Mouse (Mus musculus): ENCODE measurements around the gene Ddost. TPM values are rescaled to one million over a fixed set of nuclear protein-coding genes. Genes with fewer than 3 reads are reported as not detected.
"Not testable (repeated sequence)": the region's sequence is repeated elsewhere in the genome, so short reads cannot be mapped to it uniquely, and the experiment has no call there.

Ddost gene
- total and polyA plus RNA-seq, 2 experiments from 2014 or later = 146 to 163 TPM

- H3K9me3 ChIP-seq (replicated peaks; ENCODE audit: control insufficient read depth, low read length) = no peaks in the 10 kb centered on the region
- H3K36me3 ChIP-seq (replicated peaks; ENCODE audit: control insufficient read depth, insufficient read depth, low read length) = no peaks in the 10 kb centered on the region
- peak overlapping the region; percentile 70 for H3K4me2 ChIP-seq (ENCODE audit: low read depth, low read length)
- DNase-seq (ENCODE audit: low spot score) (peak; percentile 98), ATAC-seq (ENCODE audit: insufficient read depth, low read depth) (peak; percentile 94)
- peak overlapping the region; percentile 85 for H3K4me3 ChIP-seq (ENCODE audit: low read depth, low read length)
- H3K4me1 ChIP-seq (ENCODE audit: control insufficient read depth, insufficient read depth) = peaks cover 20% of the 10 kb centered on the region
- peak overlapping the region; percentile 100 for H3K27ac ChIP-seq (ENCODE audit: low read depth)
- TF ChIP-seq EP300 (IDR thresholded peaks at IDR 0.05; ENCODE audit: low read depth) (0 out of 2 replicates have a peak, but pooled peaks have one; percentile 17), CTCF (IDR thresholded peaks at IDR 0.05; ENCODE audit: low read depth) (no peak)
- no peaks in the 10 kb centered on the region for H3K27me3 ChIP-seq (ENCODE audit: control insufficient read depth, insufficient read depth, low read length)
- H3K9ac ChIP-seq (replicated peaks; ENCODE audit: low read depth, low read length) = peak overlapping the region; percentile 97
- whole genome bisulfite sequencing = under 1% methylated on average over 45 of the region's 45 CpGs
Observed at GRCm38 (mm10) chr4:138325466-138326076, 21.0 kb downstream of the Ddost start.

- TF ChIP-seq CTCF (IDR thresholded peaks at IDR 0.05; ENCODE audit: low read depth) = peak; percentile 81
- TF ChIP-seq EP300 (IDR thresholded peaks at IDR 0.05; ENCODE audit: low read depth) = no peak
- H3K27ac ChIP-seq (ENCODE audit: low read depth) = peak within 1 kb of the TSS; percentile 100
- H3K9ac ChIP-seq (replicated peaks; ENCODE audit: low read depth, low read length) = peak within 1 kb of the TSS; percentile 97
- DNase-seq (ENCODE audit: low spot score) = peak; percentile 76
- no peaks in the 10 kb centered on the region for H3K36me3 ChIP-seq (replicated peaks; ENCODE audit: control insufficient read depth, insufficient read depth, low read length)
- 0 out of 2 replicates have a peak, but pooled peaks cover 3% of the 10 kb centered on the region for H3K27me3 ChIP-seq (ENCODE audit: control insufficient read depth, insufficient read depth, low read length)
- no peaks in the 10 kb centered on the region for H3K9me3 ChIP-seq (replicated peaks; ENCODE audit: control insufficient read depth, low read length)
- 3% methylated on average over 40 of the region's 41 CpGs for WGBS
- H3K4me1 ChIP-seq (ENCODE audit: control insufficient read depth, insufficient read depth) = peaks cover 16% of the 10 kb centered on the region
- ATAC-seq (ENCODE audit: insufficient read depth, low read depth) = peak; percentile 75
- peak within 1 kb of the TSS; percentile 70 for H3K4me2 ChIP-seq (ENCODE audit: low read depth, low read length)
- peak within 1 kb of the TSS; percentile 85 for H3K4me3 ChIP-seq (ENCODE audit: low read depth, low read length)
Observed at GRCm38 (mm10) chr4:138326077-138326695, 21.7 kb downstream of the Ddost start, which contains the start of gene Pink1. TSS of gene Pink1 (minus strand) at chr4:138326307.

GRCm38 (mm10) chr4:138327155-138327554, 22.6 kb downstream of the Ddost start:
- WGBS = 55% methylated on average over 7 of the region's 12 CpGs
- not testable (repeated sequence) for H3K27me3 ChIP-seq (ENCODE audit: control insufficient read depth, insufficient read depth, low read length); H3K9ac ChIP-seq (replicated peaks; ENCODE audit: low read depth, low read length); H3K9me3 ChIP-seq (replicated peaks; ENCODE audit: control insufficient read depth, low read length); DNase-seq (ENCODE audit: low spot score); H3K36me3 ChIP-seq (replicated peaks; ENCODE audit: control insufficient read depth, insufficient read depth, low read length); ATAC-seq (ENCODE audit: insufficient read depth, low read depth); H3K4me2 ChIP-seq (ENCODE audit: low read depth, low read length); H3K4me3 ChIP-seq (ENCODE audit: low read depth, low read length)
- peak overlapping the region; percentile 100 for H3K27ac ChIP-seq (ENCODE audit: low read depth)
- peaks cover 12% of the 10 kb centered on the region for H3K4me1 ChIP-seq (ENCODE audit: control insufficient read depth, insufficient read depth)

- TF ChIP-seq EP300 (IDR thresholded peaks at IDR 0.05; ENCODE audit: low read depth) (no peak), CTCF (IDR thresholded peaks at IDR 0.05; ENCODE audit: low read depth) (no peak)
- no peaks in the 10 kb centered on the region for H3K36me3 ChIP-seq (replicated peaks; ENCODE audit: control insufficient read depth, insufficient read depth, low read length)
- H3K9me3 ChIP-seq (replicated peaks; ENCODE audit: control insufficient read depth, low read length) = no peaks in the 10 kb centered on the region
- no peak overlapping the region for H3K9ac ChIP-seq (replicated peaks; ENCODE audit: low read depth, low read length)
- H3K27me3 ChIP-seq (ENCODE audit: control insufficient read depth, insufficient read depth, low read length) = 0 out of 2 replicates have a peak, but pooled peaks cover 6% of the 10 kb centered on the region
- H3K4me1 ChIP-seq (ENCODE audit: control insufficient read depth, insufficient read depth) = peaks cover 12% of the 10 kb centered on the region
- peak overlapping the region; percentile 78 for H3K27ac ChIP-seq (ENCODE audit: low read depth)
- peak overlapping the region; percentile 31 for H3K4me3 ChIP-seq (ENCODE audit: low read depth, low read length)
- WGBS = 57% methylated on average over 7 of the region's 7 CpGs
- DNase-seq (ENCODE audit: low spot score) = no peak
- ATAC-seq (ENCODE audit: insufficient read depth, low read depth) = no peak
- peak overlapping the region; percentile 40 for H3K4me2 ChIP-seq (ENCODE audit: low read depth, low read length)
Observed at GRCm38 (mm10) chr4:138327891-138328470, 23.5 kb downstream of the Ddost start.

GRCm38 (mm10) chr4:138330264-138330671, 25.7 kb downstream of the Ddost start:
- Histone ChIP-seq H3K4me3 (ENCODE audit: low read depth, low read length) (no peak overlapping the region), H3K27me3 (ENCODE audit: control insufficient read depth, insufficient read depth, low read length) (0 out of 2 replicates have a peak, but pooled peaks cover 6% of the 10 kb centered on the region), H3K4me2 (ENCODE audit: low read depth, low read length) (no peak overlapping the region), H3K9me3 (replicated peaks; ENCODE audit: control insufficient read depth, low read length) (no peaks in the 10 kb centered on the region), H3K27ac (ENCODE audit: low read depth) (no peak overlapping the region), H3K36me3 (replicated peaks; ENCODE audit: control insufficient read depth, insufficient read depth, low read length) (no peaks in the 10 kb centered on the region), H3K4me1 (ENCODE audit: control insufficient read depth, insufficient read depth) (peaks cover 3% of the 10 kb centered on the region; the same call in 1 of the 2 replicates), H3K9ac (replicated peaks; ENCODE audit: low read depth, low read length) (no peak overlapping the region)
- 19% methylated on average over 15 of the region's 15 CpGs for WGBS
- TF ChIP-seq EP300 (IDR thresholded peaks at IDR 0.05; ENCODE audit: low read depth) = no peak
- TF ChIP-seq CTCF (IDR thresholded peaks at IDR 0.05; ENCODE audit: low read depth) = no peak
- DNase-seq (ENCODE audit: low spot score) (no peak), ATAC-seq (ENCODE audit: insufficient read depth, low read depth) (no peak)
